Mouse (Mus musculus) embryo, embryonic 10 days (tissue): ENCODE data around the gene Xpnpep2.

Experiments used
- DNase-seq: peaks from one replicate; pipeline ENCODE4 v3.0.0-alpha.2; 2015; ENCODE audit warnings: low spot score

The Xpnpep2 gene

DNA sequence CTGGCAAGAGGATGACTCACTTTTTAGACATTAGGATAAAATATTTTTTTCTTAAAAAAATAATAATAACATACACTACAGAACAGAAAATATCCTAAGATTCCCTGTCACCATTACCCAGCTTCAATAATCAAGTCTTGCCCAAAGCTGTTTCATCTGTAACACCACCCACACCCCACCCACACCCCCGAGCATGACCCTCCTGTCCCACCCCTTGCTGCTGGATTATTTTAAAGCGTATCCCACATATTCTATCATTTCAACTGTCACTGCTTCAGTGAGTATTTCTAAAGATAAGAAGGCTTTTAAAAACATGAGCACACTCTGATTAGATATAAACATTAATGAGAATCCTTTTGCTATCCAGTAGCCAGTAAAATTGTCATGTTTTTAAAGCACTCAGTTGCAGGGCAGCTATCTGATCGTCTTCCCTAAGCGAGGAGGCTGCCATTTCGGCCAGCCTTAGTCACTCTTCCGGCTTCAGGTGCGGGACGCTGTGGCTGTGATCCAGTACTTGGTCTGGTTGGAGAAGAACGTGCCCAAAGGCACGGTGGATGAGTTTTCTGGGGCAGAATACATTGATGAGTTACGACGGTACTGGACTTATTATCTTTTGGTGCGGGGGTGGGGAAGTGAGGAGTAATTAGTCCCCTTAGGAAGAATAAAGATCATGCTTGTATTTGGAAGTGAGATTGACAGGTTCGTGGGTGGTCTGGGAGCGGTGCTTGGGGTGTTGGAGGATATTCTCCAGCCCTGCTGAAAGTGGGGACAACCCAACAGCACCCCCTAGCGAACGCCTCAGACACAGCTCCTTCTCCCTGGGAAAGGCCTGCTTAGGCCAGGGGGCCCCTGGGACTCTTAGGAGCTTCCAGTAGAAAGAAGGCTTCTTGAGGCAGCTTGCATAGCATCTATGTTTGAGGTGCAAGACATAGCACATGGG is 15.9 kb downstream of the Xpnpep2 start:
- DNase-seq = peak; percentile 73

DNA sequence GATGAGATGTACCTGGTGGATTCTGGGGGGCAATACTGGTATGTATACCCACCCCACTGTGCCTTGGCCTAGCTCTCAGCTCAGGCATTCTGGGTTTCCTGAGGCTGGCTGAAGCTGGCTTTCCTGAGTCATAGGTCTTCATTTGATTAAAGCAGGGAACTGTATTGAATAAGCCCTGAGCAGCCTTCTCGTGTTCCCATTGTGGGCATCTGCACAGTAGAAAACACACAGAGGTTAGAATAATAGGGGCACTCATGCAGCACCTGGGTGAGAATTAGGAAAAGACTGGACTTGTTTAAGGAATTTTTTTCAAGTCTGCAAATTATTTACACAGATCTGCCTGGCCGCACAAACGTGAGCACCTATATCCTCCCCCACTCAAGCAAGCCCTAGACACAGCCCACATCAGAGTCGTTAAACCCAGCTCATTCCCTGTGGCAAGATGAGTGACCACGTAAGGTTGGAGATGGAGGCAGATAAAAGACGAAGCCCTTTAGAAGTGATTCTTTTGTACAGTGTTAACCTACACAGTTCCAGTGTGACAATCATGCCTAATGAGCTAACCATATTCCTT is 18.5 kb downstream of the Xpnpep2 start:
- DNase-seq = no peak

GRCm38 (mm10) chrX:48127502-48128218 is 19.1 kb downstream of the Xpnpep2 start:
- no peak for DNase-seq

DNA sequence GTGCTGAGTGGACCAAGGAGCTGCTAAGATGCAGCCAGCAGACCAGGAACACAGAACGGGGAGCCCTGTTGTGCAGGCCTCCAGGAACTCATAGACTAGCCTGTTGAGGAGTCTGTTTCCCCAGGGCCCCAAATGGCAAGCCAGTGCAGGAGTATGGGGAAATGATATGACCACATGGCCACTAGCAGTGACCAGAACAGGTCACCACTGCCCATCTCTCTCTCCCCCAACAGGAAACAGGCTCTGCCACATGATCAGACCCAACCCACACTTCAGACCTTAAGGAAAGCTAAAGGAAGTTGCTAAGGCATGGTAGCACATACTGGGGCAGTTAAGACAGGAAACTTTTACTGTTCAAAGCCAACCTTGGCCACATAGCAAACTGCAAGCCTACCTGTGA is 20.6 kb downstream of the Xpnpep2 start:
- DNase-seq = no peak

DNA sequence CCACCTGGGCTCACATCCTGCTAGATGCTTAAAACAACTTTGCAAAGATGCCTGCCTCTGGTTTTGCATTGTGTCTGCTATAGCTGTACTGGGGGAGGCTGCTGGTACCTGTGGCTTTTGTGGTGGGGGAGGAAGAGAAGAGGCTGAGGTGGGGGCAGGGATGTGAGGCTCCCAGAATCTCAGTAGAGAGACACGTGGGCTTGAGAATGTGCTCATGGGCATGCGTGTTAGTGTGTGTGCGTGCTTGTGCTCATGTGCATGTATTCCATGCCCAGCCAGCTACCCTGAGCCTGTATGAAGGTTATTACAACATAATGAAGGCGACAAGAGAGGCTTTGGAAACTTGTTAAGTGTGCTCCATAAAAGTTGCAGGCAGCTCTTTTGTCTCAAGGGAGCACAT is 28.4 kb downstream of the Xpnpep2 start:
- DNase-seq = no peak

- DNase-seq = no peak
Observed at GRCm38 (mm10) chrX:48138011-48138410, 29.5 kb downstream of the Xpnpep2 start.

- DNase-seq = peak; percentile 6
Observed at GRCm38 (mm10) chrX:48138539-48139275, 30.2 kb downstream of the Xpnpep2 start.

- peak; percentile 5 for DNase-seq
Observed at GRCm38 (mm10) chrX:48139368-48140285, 31.1 kb downstream of the Xpnpep2 start.

- no peak for DNase-seq
Observed at GRCm38 (mm10) chrX:48140286-48140877, 31.9 kb downstream of the Xpnpep2 start.

DNA sequence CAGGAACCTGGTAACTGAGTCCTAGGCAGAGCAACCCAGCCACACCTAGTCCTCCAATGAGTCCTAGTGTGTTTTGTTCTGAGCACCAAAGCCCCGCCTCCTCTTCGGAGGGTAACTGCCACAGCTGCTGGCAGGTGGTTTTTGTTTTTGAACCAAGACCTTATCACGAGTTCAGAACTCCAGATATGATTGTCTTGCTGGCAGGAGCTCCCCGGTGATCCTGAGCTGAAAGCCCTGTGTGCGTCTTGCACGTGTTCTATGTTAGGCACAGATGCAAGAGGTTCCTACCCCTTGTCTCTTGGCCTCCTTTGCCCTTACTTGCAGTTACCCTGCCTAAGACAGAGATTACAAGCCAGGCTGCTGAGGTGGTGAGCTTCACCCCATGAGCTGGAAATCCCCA is 33.0 kb downstream of the Xpnpep2 start:
- DNase-seq = no peak

DNA sequence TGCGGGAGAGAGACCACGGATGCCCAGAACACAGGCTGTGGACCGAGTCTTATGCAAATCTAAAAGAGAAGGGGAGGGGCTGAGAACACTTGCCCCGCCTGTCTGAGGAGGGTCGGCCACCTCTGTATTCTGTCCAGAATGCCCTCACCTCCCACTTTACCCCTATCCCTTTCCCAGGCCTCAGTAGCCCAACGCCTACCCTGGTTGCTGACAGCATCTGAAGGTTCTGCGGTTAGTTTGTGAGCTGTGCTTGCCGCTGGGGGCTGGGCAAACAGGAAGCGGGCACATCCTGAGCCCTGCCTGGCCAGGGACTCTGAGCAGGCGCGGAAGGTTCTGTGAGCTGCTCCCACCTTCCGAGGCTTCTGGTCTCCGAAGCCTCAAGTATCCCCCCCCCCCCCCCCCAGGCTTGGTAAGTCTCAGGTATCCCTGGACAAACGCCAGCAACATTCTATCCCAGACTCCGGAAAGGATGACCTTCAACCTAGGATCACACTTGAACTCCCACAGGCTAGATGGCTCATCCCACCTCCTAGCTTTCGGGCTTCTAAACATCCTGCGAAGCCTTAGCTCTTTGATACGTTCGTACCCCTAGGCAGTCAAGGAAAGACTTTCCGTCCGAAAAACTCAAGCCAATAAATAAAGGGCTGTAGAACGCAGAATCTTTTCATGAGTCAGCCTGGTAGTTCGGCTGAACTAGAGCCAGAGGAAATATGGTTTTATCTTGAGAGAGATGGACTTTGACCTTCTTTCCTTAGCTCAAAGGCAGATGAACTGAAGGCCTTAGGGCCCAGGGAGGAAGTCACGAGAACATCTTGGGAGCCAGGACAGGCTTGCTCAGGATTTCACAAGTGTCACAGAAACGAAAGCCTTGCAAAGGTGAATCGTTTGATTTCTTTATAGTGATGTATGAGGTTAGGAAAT is 35.1 kb downstream of the Xpnpep2 start:
- DNase-seq = peak; percentile 5

DNA sequence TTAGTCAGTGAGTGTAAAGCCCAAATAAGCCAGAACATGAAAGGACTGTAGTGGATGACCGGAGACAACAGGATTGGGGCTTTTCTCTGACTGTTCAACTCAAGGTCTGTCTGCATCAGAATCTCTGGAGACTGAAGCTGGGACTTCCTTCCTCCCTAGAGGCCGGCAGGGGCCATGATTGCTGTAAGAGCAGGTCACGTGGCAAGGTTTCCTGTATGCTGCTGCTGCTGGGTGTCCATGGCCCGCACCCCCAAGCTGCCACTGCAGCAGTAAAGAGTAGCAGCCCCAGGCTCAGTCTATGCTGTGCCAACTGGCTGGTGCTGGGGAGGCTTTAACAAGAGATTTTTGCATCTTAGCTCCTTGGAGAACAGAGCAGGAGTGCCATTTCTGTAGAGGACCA is 37.7 kb downstream of the Xpnpep2 start, which contains the start of gene Sash3:
Gene Sash3, plus strand, starts transcription at position 175 of the 400 bp plus-strand sequence.
- DNase-seq = no peak

DNA sequence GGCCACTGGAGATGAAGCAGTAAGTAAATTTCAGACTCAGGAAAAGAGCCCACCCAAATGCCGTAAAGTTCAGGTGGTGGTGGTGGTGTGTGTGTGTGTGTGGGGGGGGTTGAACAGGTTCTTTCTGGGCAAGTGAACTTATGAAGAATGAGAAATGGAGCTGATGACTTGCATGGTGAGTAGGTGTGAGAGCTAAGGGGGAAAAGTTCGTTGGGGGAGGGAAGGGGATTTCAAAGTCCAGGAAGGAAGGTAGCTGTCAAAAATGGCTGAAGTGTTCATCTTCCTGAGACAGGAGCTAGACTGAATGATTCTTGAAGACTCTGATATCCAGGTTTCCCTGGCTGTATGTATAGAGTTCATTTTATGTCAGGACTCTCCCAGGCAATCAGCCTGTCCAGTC is 38.7 kb downstream of the Xpnpep2 start:
- no peak for DNase-seq

DNA sequence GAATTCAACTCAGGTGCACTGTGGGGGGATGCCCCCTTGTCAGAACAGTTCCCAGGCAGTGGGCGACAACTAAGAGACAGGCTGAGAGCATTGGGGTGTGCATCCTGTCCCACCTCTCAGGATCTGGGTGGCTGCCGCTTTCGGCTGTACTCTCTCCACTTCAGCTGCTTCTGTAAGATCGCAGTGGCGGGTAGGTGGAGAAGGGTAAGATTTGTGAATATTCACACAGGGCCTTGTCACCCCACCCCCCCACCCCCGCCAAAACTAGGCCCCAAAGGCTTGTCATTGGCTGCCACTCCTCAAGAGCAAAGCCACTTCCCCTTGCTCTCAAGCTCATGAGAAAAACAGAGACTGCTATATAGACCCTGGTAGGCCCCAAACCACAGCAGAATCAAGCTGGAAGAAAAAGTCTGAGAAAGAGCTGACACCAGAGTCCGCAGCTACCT is 39.2 kb downstream of the Xpnpep2 start:
- no peak for DNase-seq

GRCm38 (mm10) chrX:48152106-48152505 is 43.6 kb downstream of the Xpnpep2 start:
- no peak for DNase-seq

DNA sequence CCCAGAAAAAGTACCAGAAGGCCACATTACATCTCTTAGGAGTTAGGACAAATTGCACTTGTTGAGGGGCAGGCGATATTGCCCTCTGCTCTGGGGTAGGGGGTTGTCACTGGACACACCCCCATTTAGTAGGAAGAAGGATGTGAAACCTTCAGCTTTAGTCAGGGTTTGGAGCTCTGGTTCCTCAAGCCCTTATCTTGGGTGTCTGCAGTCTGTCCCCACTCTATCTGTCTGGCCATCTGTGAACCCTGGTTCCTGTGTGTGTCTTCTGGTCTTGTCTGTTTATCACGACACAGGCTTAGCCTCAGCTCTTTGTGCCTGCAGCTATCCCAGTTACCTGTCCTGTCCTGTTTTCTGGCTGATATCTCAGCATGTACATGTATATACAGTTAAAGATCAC is 44.9 kb downstream of the Xpnpep2 start:
- no peak for DNase-seq

GRCm38 (mm10) chrX:48153949-48154348 is 45.4 kb downstream of the Xpnpep2 start:
- no peak for DNase-seq

DNA sequence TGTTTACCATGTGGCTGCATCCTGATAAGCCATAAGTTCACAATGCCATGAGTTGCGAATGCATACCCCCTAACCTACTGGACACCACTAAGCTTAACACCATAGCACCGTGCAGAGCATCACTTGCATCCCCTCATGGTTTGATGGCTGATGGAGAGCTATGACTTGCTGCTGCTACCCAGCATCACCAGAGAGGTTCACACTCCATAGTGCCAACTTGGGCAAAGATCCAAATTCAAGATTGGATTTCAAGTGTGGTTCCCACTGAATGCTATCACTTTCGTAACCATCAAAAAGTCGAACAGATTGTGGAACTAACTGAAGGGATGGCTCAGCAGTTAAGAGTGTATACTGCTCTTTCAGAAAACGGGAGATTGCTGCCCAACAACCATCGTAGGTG is 47.0 kb downstream of the Xpnpep2 start:
- no peak for DNase-seq

DNA sequence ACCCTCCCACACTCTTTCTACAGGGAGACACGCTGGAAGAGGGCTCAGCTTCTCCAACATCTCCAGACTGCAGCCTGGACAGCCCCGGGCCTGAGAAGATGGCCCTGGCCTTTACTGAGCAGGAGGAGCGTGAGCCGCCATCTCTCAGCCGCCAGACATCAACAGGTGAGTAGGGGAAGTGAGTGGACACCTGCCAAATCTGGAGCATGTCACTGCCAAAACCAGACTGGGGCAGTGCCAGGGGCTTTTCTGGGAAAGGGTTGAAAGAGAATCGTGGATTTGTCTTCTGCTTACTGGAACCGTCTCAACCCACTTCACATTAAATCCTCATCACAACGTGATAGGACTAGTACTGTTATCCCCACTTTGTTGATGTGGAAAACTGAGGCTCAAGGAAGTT is 48.9 kb downstream of the Xpnpep2 start:
- DNase-seq = no peak
